In the genomic region with DNA sequence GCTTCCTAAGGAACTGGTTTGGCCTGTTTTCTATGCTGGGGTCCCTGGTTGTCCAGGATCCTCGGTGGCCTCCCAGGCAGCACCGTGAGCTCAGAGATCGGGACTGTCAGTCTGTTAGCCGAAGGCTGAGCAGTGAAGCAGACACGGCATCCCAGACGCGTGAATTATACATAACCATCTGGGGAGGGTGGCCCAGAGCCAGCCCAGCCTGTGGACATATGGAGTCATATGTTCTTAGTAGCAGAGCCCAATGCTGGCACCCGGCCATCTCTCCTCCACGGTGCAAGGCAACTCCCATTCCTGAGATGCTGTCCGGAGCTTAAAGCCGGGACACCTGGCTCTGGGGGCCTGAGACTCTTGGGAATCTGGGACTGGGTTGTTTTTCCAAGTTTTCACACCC, we compare ENCODE assay signal across 8 mouse cellular contexts. TPM values are rescaled to one million over a fixed set of nuclear protein-coding genes. Genes with fewer than 3 reads are reported as not detected.
A peak's percentile ranks its signal among the peaks of the same experiment; 100 is the strongest.
DNase-seq lines count a peak whose midpoint lies in the region; ATAC-seq and TF ChIP-seq lines count a peak whose summit lies in the region.

No protein-coding gene starts in this region.

- H3K4me2 ChIP-seq in heart, embryonic 14.5 days (ENCODE audit: low read length): no peak overlapping the region
- no peak overlapping the region for H3K4me2 ChIP-seq in heart, embryonic 11.5 days
- no peak overlapping the region for H3K4me2 ChIP-seq in forebrain, postnatal 0 days (ENCODE audit: low read depth)

- no peaks in the 10 kb centered on the region for H3K9me3 ChIP-seq in heart, embryonic 14.5 days (ENCODE audit: control insufficient read depth, low read length)
- H3K9me3 ChIP-seq in heart, embryonic 11.5 days (replicated peaks; ENCODE audit: control insufficient read depth, low read length): no peaks in the 10 kb centered on the region
- H3K9me3 ChIP-seq in forebrain, postnatal 0 days (ENCODE audit: low read length): no peaks in the 10 kb centered on the region

- H3K4me1 ChIP-seq in heart, embryonic 14.5 days (ENCODE audit: control insufficient read depth in 2 of 2, insufficient read depth in 2 of 2, low read length in 2 of 2): peaks cover 14 to 23% of the 10 kb centered on the region in 2 experiments
- H3K4me1 ChIP-seq in heart, embryonic 11.5 days (ENCODE audit: control insufficient read depth, insufficient read depth, low read length): no peaks in the 10 kb centered on the region
- H3K4me1 ChIP-seq in forebrain, postnatal 0 days (ENCODE audit: insufficient read depth): peaks cover 4% of the 10 kb centered on the region; the same call in 1 of the 2 replicates

- DNase-seq in brain, adult 2 months (ENCODE audit: low read depth, low spot score): peak; percentile 92
- peak; percentile 90 for DNase-seq in forebrain, postnatal 0 days
- DNase-seq in left cerebral cortex, postnatal 14 days (ENCODE audit: low spot score in 2 of 2): peak; percentile 89 to 92
- no peak for DNase-seq in adrenal gland, postnatal 14 days
- DNase-seq in embryo, embryonic 10.5 days (ENCODE audit: low spot score): no peak
- no peak for DNase-seq in urinary bladder, postnatal 25 days (ENCODE audit: low spot score)

- TF ChIP-seq CTCF in forebrain, postnatal 0 days (IDR thresholded peaks at IDR 0.05; ENCODE audit: low read depth): no peak

- H3K27ac ChIP-seq in heart, embryonic 14.5 days (replicated peaks in 1 of 2; ENCODE audit: control insufficient read depth in 1 of 2, insufficient read depth in 1 of 2, low read depth in 2 of 2, low read length in 2 of 2): 0 out of 4 replicates have a peak overlapping the region, but pooled peaks of 1 of the 2 experiments have one; percentile 19
- no peak overlapping the region for H3K27ac ChIP-seq in heart, embryonic 11.5 days (ENCODE audit: low read depth, low read length)
- H3K27ac ChIP-seq in forebrain, postnatal 0 days (ENCODE audit: low read depth, low read length): no peak overlapping the region

- WGBS in heart, embryonic 14.5 days: 49% methylated on average over 11 of the region's 11 CpGs
- 81% methylated on average over 11 of the region's 11 CpGs for WGBS in heart, embryonic 11.5 days (ENCODE audit: insufficient replicate concordance)
- 40% methylated on average over 11 of the region's 11 CpGs for WGBS in forebrain, postnatal 0 days

- intact Hi-C loops in left cerebral cortex, postnatal 14 days (cut with DNase I): no loop called here

- H3K36me3 ChIP-seq in heart, embryonic 14.5 days (ENCODE audit: control insufficient read depth, insufficient read depth, low read length): no peaks in the 10 kb centered on the region
- no peaks in the 10 kb centered on the region for H3K36me3 ChIP-seq in heart, embryonic 11.5 days (ENCODE audit: control insufficient read depth, insufficient read depth, low read length)
- H3K36me3 ChIP-seq in forebrain, postnatal 0 days (ENCODE audit: insufficient read depth): no peaks in the 10 kb centered on the region

- 0 out of 2 replicates have a peak, but pooled peaks have one; percentile 33 for ATAC-seq in heart, embryonic 14.5 days (ENCODE audit: insufficient number of reproducible peaks, insufficient read depth, low FRiP score, low read depth)
- no peak for ATAC-seq in heart, embryonic 11.5 days (replicated peaks; ENCODE audit: insufficient number of reproducible peaks, low FRiP score, low TSS enrichment)
- ATAC-seq in forebrain, postnatal 0 days: peak; percentile 91

- H3K9ac ChIP-seq in heart, embryonic 14.5 days (ENCODE audit: low read length): no peak overlapping the region
- no peak overlapping the region for H3K9ac ChIP-seq in heart, embryonic 11.5 days (ENCODE audit: low read depth, low read length)
- H3K9ac ChIP-seq in forebrain, postnatal 0 days: no peak overlapping the region

- H3K27me3 ChIP-seq in heart, embryonic 14.5 days (ENCODE audit: control insufficient read depth, insufficient read depth, low read length): no peaks in the 10 kb centered on the region
- no peaks in the 10 kb centered on the region for H3K27me3 ChIP-seq in heart, embryonic 11.5 days (ENCODE audit: control insufficient read depth, insufficient read depth, low read length)
- no peaks in the 10 kb centered on the region for H3K27me3 ChIP-seq in forebrain, postnatal 0 days (ENCODE audit: insufficient read depth, low read length)

- no peak overlapping the region for H3K4me3 ChIP-seq in heart, embryonic 14.5 days (ENCODE audit: control insufficient read depth in 1 of 2, insufficient read depth in 1 of 2, low read depth in 1 of 2, low read length in 2 of 2)
- H3K4me3 ChIP-seq in heart, embryonic 11.5 days (ENCODE audit: low read depth, low read length): no peak overlapping the region
- H3K4me3 ChIP-seq in forebrain, postnatal 0 days (ENCODE audit: low read depth, low read length): no peak overlapping the region

RNA-seq across cellular contexts. Expression of a gene that starts 19.8 kb away (rescaled TPM):
- polyA plus RNA-seq in heart, embryonic 14.5 days (2014; fragmentation: Nextera tagmentation; extraction: Ambion mirVana): 10,198 and 10,957 TPM in 2 replicates
- polyA plus RNA-seq in heart, embryonic 11.5 days (2014; fragmentation: Nextera tagmentation; extraction: Ambion mirVana): 6,790 and 6,847 TPM in 2 replicates
- total RNA-seq in forebrain, postnatal 0 days (2014; rRNA removed): 0.38 and 2.9 TPM in 2 replicates
- 1.7 TPM in 2 replicates for polyA plus RNA-seq in forebrain, postnatal 0 days (2015; fragmentation: Nextera tagmentation; extraction: Ambion mirVana)
- 1 to 10 TPM; 1.3 to 2.0 TPM for total RNA-seq in left cerebral cortex, postnatal 14 days (2021)
- not detected in 2 replicates for total RNA-seq in adrenal gland, postnatal 14 days (2021)

RNA-seq across cellular contexts. Expression of a gene that starts 31.0 kb away (rescaled TPM):
- polyA plus RNA-seq in heart, embryonic 14.5 days (2014; fragmentation: Nextera tagmentation; extraction: Ambion mirVana): 6.4 and 7.9 TPM in 2 replicates
- polyA plus RNA-seq in heart, embryonic 11.5 days (2014; fragmentation: Nextera tagmentation; extraction: Ambion mirVana): 4.7 and 7.1 TPM in 2 replicates
- 44.0 and 52.4 TPM in 2 replicates for total RNA-seq in forebrain, postnatal 0 days (2014; rRNA removed)
- 16.2 and 16.7 TPM in 2 replicates for polyA plus RNA-seq in forebrain, postnatal 0 days (2015; fragmentation: Nextera tagmentation; extraction: Ambion mirVana)
- 100 to 1,000 TPM; 204 to 256 TPM for total RNA-seq in left cerebral cortex, postnatal 14 days (2021)
- 16.6 and 17.7 TPM in 2 replicates for total RNA-seq in adrenal gland, postnatal 14 days (2021)

RNA-seq across cellular contexts. Expression of a gene that starts 59.7 kb away (rescaled TPM):
- polyA plus RNA-seq in heart, embryonic 14.5 days (2014; fragmentation: Nextera tagmentation; extraction: Ambion mirVana): 0.85 TPM in 1 of 2 replicates, not detected in the other
- 0.47 and 0.51 TPM in 2 replicates for polyA plus RNA-seq in heart, embryonic 11.5 days (2014; fragmentation: Nextera tagmentation; extraction: Ambion mirVana)
- total RNA-seq in forebrain, postnatal 0 days (2014; rRNA removed): 0.43 TPM in 1 of 2 replicates, not detected in the other
- polyA plus RNA-seq in forebrain, postnatal 0 days (2015; fragmentation: Nextera tagmentation; extraction: Ambion mirVana): 0.08 and 0.16 TPM in 2 replicates
- under 1 TPM in 1 of 2 experiments, not detected in 1; 0.24 TPM for total RNA-seq in left cerebral cortex, postnatal 14 days (2021)
- total RNA-seq in adrenal gland, postnatal 14 days (2021): not detected in 2 replicates

Comparison
In these comparisons a context has a peak if more than half of its experiments do, and no peak if none do; other contexts are left out.
1. DNase-seq: peak in brain, adult 2 months (single experiment), forebrain, postnatal 0 days (single experiment) and left cerebral cortex, postnatal 14 days (2 of 2); none in adrenal gland, postnatal 14 days (single experiment), embryo, embryonic 10.5 days (single experiment) and urinary bladder, postnatal 25 days (single experiment).